Mouse (Mus musculus) urinary bladder, adult 18-20 months (tissue): ENCODE measurements at regions not wholly inside any gene's neighbourhood (a gene's known extent, or its start where the extent isn't known, plus 50 kb on each side); places are given as distances from the start of the nearest gene placed in this dataset.

Experiments
- DNase-seq, 2 experiments: peaks; one replicate each; pipeline ENCODE4 v3.0.0; 2022; ENCODE audit warnings: low spot score in 2 of 2, mixed read lengths in 2 of 2

- no peak for DNase-seq
Measured at GRCm38 (mm10) chr4:149844971-149845370, 70.9 kb upstream of the Slc25a33 start.

GRCm38 (mm10) chr4:149843736-149844135, 69.7 kb upstream of the Slc25a33 start:
- no peak for DNase-seq

GRCm38 (mm10) chr4:149842906-149843305, 68.8 kb upstream of the Slc25a33 start:
- no peak for DNase-seq

- no peak for DNase-seq
Measured at GRCm38 (mm10) chr4:149841856-149842255, 67.8 kb upstream of the Slc25a33 start.

GRCm38 (mm10) chr4:149840511-149841292, 66.6 kb upstream of the Slc25a33 start:
- peak in 1 of 2 experiments; percentile 55 for DNase-seq

- no peak for DNase-seq
Measured at GRCm38 (mm10) chr4:149838682-149839081, 64.6 kb upstream of the Slc25a33 start.

- DNase-seq: no peak
Measured at GRCm38 (mm10) chr4:149834646-149835156, 60.6 kb upstream of the Slc25a33 start.

GRCm38 (mm10) chr4:149832446-149833101, 58.5 kb upstream of the Slc25a33 start:
- no peak for DNase-seq

GRCm38 (mm10) chr4:149830551-149831192, 56.6 kb upstream of the Slc25a33 start:
- no peak for DNase-seq

GRCm38 (mm10) chr4:149829964-149830363, 55.9 kb upstream of the Slc25a33 start:
- no peak for DNase-seq

GRCm38 (mm10) chr4:149827784-149828183, 53.7 kb upstream of the Slc25a33 start:
- DNase-seq: no peak
